Comparison of ENCODE assay signal across 12 mouse cellular contexts in genomic region chr15:8632361-8632760, GRCm38 (mm10).
DNase-seq lines count a peak whose midpoint lies in the region; ATAC-seq and TF ChIP-seq lines count a peak whose summit lies in the region.
"Had no signal": no experiment of that assay in that cellular context is flagged by ENCODE, and none has a peak within 500 bp of the region (broad histone marks: within the 10 kb centered on the region; RNA-seq: fewer than 3 reads in every experiment).

No protein-coding gene starts in this region.

- no peaks in the 10 kb centered on the region for H3K9me3 ChIP-seq in kidney, postnatal 0 days (replicated peaks; ENCODE audit: low read length)
- H3K9me3 ChIP-seq in forebrain, embryonic 13.5 days (replicated peaks): no peaks in the 10 kb centered on the region
- no peaks in the 10 kb centered on the region for H3K9me3 ChIP-seq in limb, embryonic 11.5 days (ENCODE audit: control insufficient read depth, low read length)
- H3K9me3 ChIP-seq: embryonic facial prominence, embryonic 13.5 days had no signal

- no peak overlapping the region for H3K4me3 ChIP-seq in kidney, postnatal 0 days (replicated peaks; ENCODE audit: low read depth, low read length)
- H3K4me3 ChIP-seq in kidney, adult 2 months (ENCODE audit: insufficient read depth, low read depth, low read length): no peak overlapping the region
- no peak overlapping the region for H3K4me3 ChIP-seq in forebrain, embryonic 13.5 days
- H3K4me3 ChIP-seq in limb, embryonic 11.5 days (ENCODE audit: low read depth, low read length): no peak overlapping the region
- H3K4me3 ChIP-seq: embryonic facial prominence, embryonic 13.5 days; gastrocnemius, adult 2 months had no signal

- no peaks in the 10 kb centered on the region for H3K27me3 ChIP-seq in kidney, postnatal 0 days (ENCODE audit: insufficient read depth, low read length)
- no peaks in the 10 kb centered on the region for H3K27me3 ChIP-seq in kidney, adult 2 months (replicated peaks; ENCODE audit: control insufficient read depth, insufficient read depth, low read length)
- peaks cover 9% of the 10 kb centered on the region for H3K27me3 ChIP-seq in forebrain, embryonic 13.5 days
- H3K27me3 ChIP-seq in limb, embryonic 11.5 days (ENCODE audit: control insufficient read depth, insufficient read depth, low read length): peaks cover 4% of the 10 kb centered on the region; the same call in 1 of the 2 replicates

- no peak overlapping the region for H3K27ac ChIP-seq in kidney, postnatal 0 days
- no peak overlapping the region for H3K27ac ChIP-seq in kidney, adult 2 months (ENCODE audit: insufficient read depth, low read depth, low read length)
- no peak overlapping the region for H3K27ac ChIP-seq in forebrain, embryonic 13.5 days
- no peak overlapping the region for H3K27ac ChIP-seq in limb, embryonic 11.5 days (replicated peaks; ENCODE audit: low read depth, low read length)
- H3K27ac ChIP-seq: embryonic facial prominence, embryonic 13.5 days; gastrocnemius, adult 2 months had no signal

- DNase-seq in kidney, postnatal 0 days (ENCODE audit: low spot score): no peak
- DNase-seq in kidney, adult 2 months: no peak
- DNase-seq in limb, embryonic 11.5 days (ENCODE audit: low spot score): peak; percentile 58
- peak; percentile 86 for DNase-seq in retina, embryonic 14.5 days (ENCODE audit: low spot score)
- no peak for DNase-seq in left cerebral cortex, adult 18-20 months (ENCODE audit: low spot score in 2 of 2)
- DNase-seq in kidney, postnatal 10 days: no peak
- no peak for DNase-seq in spleen, postnatal 4 days (ENCODE audit: low spot score in 2 of 2)
- DNase-seq: gastrocnemius, adult 2 months; heart, postnatal 36 days had no signal

- TF ChIP-seq POLR2A in kidney, adult 2 months (IDR thresholded peaks at IDR 0.05; ENCODE audit: low read depth, low read length): no peak

- H3K36me3 ChIP-seq in kidney, postnatal 0 days (ENCODE audit: insufficient read depth, low read length): no peaks in the 10 kb centered on the region
- no peaks in the 10 kb centered on the region for H3K36me3 ChIP-seq in kidney, adult 2 months (ENCODE audit: control insufficient read depth, insufficient read depth, low read length)
- peaks cover 4% of the 10 kb centered on the region; the same call in 1 of the 2 replicates for H3K36me3 ChIP-seq in forebrain, embryonic 13.5 days (ENCODE audit: poor library complexity, severe bottlenecking)
- H3K36me3 ChIP-seq in limb, embryonic 11.5 days (ENCODE audit: control insufficient read depth, insufficient read depth, low read length): no peaks in the 10 kb centered on the region

- no peak overlapping the region for H3K4me2 ChIP-seq in kidney, postnatal 0 days (ENCODE audit: low read length)
- H3K4me2 ChIP-seq in forebrain, embryonic 13.5 days: no peak overlapping the region
- H3K4me2 ChIP-seq in limb, embryonic 11.5 days (ENCODE audit: low read depth, severe bottlenecking): no peak overlapping the region
- H3K4me2 ChIP-seq: embryonic facial prominence, embryonic 13.5 days; liver, embryonic 11.5 days had no signal

- no peak for TF ChIP-seq CTCF in kidney, postnatal 0 days (IDR thresholded peaks at IDR 0.05; ENCODE audit: low read depth)
- no peak for TF ChIP-seq CTCF in kidney, adult 2 months (conservative IDR thresholded peaks at IDR 0.05; ENCODE audit: insufficient read depth, insufficient read length, low read depth, low read length)

- WGBS in kidney, postnatal 0 days: 24% methylated on average over 10 of the region's 10 CpGs
- 64% methylated on average over 10 of the region's 10 CpGs for WGBS in kidney, adult 2 months
- 6% methylated on average over 10 of the region's 10 CpGs for WGBS in forebrain, embryonic 13.5 days
- 55% methylated on average over 10 of the region's 10 CpGs for WGBS in limb, embryonic 11.5 days

- H3K9ac ChIP-seq in kidney, postnatal 0 days (ENCODE audit: low read depth, low read length): no peak overlapping the region
- no peak overlapping the region for H3K9ac ChIP-seq in forebrain, embryonic 13.5 days
- no peak overlapping the region for H3K9ac ChIP-seq in limb, embryonic 11.5 days (ENCODE audit: low read length)
- H3K9ac ChIP-seq: embryonic facial prominence, embryonic 13.5 days had no signal

- ATAC-seq in kidney, postnatal 0 days (replicated peaks; ENCODE audit: low FRiP score, low read depth): 0 out of 2 replicates have a peak, but pooled peaks have one; percentile 18
- peak; percentile 17; the same call in 1 of the 2 replicates for ATAC-seq in forebrain, embryonic 13.5 days
- no peak; the same call in 1 of the 2 replicates for ATAC-seq in limb, embryonic 11.5 days (ENCODE audit: insufficient number of reproducible peaks, low FRiP score, low TSS enrichment, low read depth)

- no peaks in the 10 kb centered on the region for H3K4me1 ChIP-seq in kidney, postnatal 0 days (replicated peaks; ENCODE audit: insufficient read depth, low read length)
- H3K4me1 ChIP-seq in kidney, adult 2 months (ENCODE audit: control insufficient read depth, insufficient read depth, low read length): no peaks in the 10 kb centered on the region
- H3K4me1 ChIP-seq in forebrain, embryonic 13.5 days: peaks cover 31% of the 10 kb centered on the region
- H3K4me1 ChIP-seq in limb, embryonic 11.5 days (ENCODE audit: control insufficient read depth, insufficient read depth, low read length): no peaks in the 10 kb centered on the region

Comparison
In these comparisons a context has a peak if more than half of its experiments do, and no peak if none do; other contexts are left out.
1. DNase-seq: peak in limb, embryonic 11.5 days (single experiment) and retina, embryonic 14.5 days (single experiment); none in kidney, postnatal 0 days (single experiment), kidney, adult 2 months (single experiment), left cerebral cortex, adult 18-20 months (0 of 2), kidney, postnatal 10 days (single experiment) and spleen, postnatal 4 days (0 of 2).